Mouse (Mus musculus) kidney, adult 2 months (tissue): ENCODE results near the gene Slmap.

Source experiments
- CTCF ChIP-seq: fragments of 200-500 bp; conservative IDR thresholded peaks from 2 replicates; pipeline ENCODE4 v1.5.1; 2011; ENCODE audit warnings: low read depth, mild to moderate bottlenecking, control low read depth, low read length, moderate library complexity, mixed read lengths; ENCODE audit not compliant: insufficient read depth, insufficient read length
- POLR2A ChIP-seq: fragments of 200-500 bp; IDR thresholded peaks from one replicate; pipeline ENCODE4 v1.6.1; 2011; ENCODE audit warnings: low read depth, low read length, control low read depth

- no peak for TF ChIP-seq CTCF
- TF ChIP-seq POLR2A, result no peak
Observed at GRCm38 (mm10) chr14:26476391-26476790, 58.3 kb downstream of the Slmap start.
